Mouse (Mus musculus) MEL (cell line): ENCODE data around the gene Pard3. TPM values are rescaled to one million over a fixed set of nuclear protein-coding genes. Genes with fewer than 3 reads are reported as not detected.

ENCODE experiments used
- DNase-seq: peaks from one replicate; pipeline ENCODE4 v3.0.0; 2011; ENCODE audit warnings: low read depth, low spot score
- H3K27ac ChIP-seq: 2 replicates; pipeline ENCODE4 v1.5.1; 2012; ENCODE audit warnings: low read depth, mild to moderate bottlenecking, control low read depth, low read length, moderate library complexity; ENCODE audit not compliant: control insufficient read depth
- H3K27me3 ChIP-seq, 2 experiments: fragments of 150-350 bp in 1 of 2; sonication (generic) in 1 of 2; 2 replicates each; pipeline ENCODE4 v1.6.1; 2012; ENCODE audit warnings: low read length in 2 of 2, mild to moderate bottlenecking in 2 of 2, improper control_type of control experiment in 1 of 2, moderate library complexity in 1 of 2; ENCODE audit not compliant: insufficient read depth in 2 of 2, control insufficient read depth in 1 of 2
- H3K36me3 ChIP-seq, 2 experiments: 2 replicates each; pipeline ENCODE4 v1.6.1; 2012 to 2014; ENCODE audit warnings: low read length in 2 of 2, improper control_type of control experiment in 1 of 2, inconsistent platforms in 1 of 2, mild to moderate bottlenecking in 1 of 2; ENCODE audit not compliant: insufficient read depth in 2 of 2, control insufficient read depth in 1 of 2
- H3K4me1 ChIP-seq, 2 experiments: fragments of 150-350 bp in 1 of 2; sonication (generic) in 1 of 2; 2 replicates each; pipeline ENCODE4 v1.6.1; 2012; ENCODE audit warnings: low read length in 2 of 2, improper control_type of control experiment in 1 of 2, mild to moderate bottlenecking in 1 of 2; ENCODE audit not compliant: insufficient read depth in 2 of 2, control insufficient read depth in 1 of 2
- H3K4me3 ChIP-seq, 2 experiments: fragments of 150-350 bp in 1 of 2; sonication (generic) in 1 of 2; 2 replicates each; pipeline ENCODE4 v1.5.1; 2012; ENCODE audit warnings: low read depth in 2 of 2, low read length in 2 of 2, mild to moderate bottlenecking in 2 of 2, moderate library complexity in 2 of 2, control low read depth in 1 of 2, improper control_type of control experiment in 1 of 2; ENCODE audit not compliant: control insufficient read depth in 1 of 2, insufficient read depth in 1 of 2
- H3K79me2 ChIP-seq: 2 replicates; pipeline ENCODE4 v1.6.1; 2012; ENCODE audit warnings: mild to moderate bottlenecking, low read length, moderate library complexity; ENCODE audit not compliant: control insufficient read depth, poor library complexity, insufficient read depth
- H3K9ac ChIP-seq: 2 replicates; pipeline ENCODE4 v1.6.1; 2012; ENCODE audit warnings: low read depth, mild to moderate bottlenecking, control low read depth, low read length, moderate library complexity; ENCODE audit not compliant: control insufficient read depth, poor library complexity, severe bottlenecking
- H3K9me3 ChIP-seq: fragments of 150-350 bp; sonication (generic); replicated peaks from 2 replicates; pipeline ENCODE4 v1.6.1; 2012; ENCODE audit warnings: mild to moderate bottlenecking, low read length, improper control_type of control experiment, moderate library complexity; ENCODE audit not compliant: insufficient read depth
- CHD1 ChIP-seq: IDR thresholded peaks from 2 replicates; pipeline ENCODE4 v1.6.1; 2012; ENCODE audit warnings: low read depth, mild to moderate bottlenecking, inconsistent platforms, low read length, improper control_type of control experiment
- CTCF ChIP-seq, 3 experiments: IDR thresholded peaks in 2 of 3; conservative IDR thresholded peaks in 1 of 3; 2 replicates each; pipeline ENCODE4 v1.5.1; 2011 to 2012; ENCODE audit warnings: low read length in 3 of 3, low read depth in 2 of 3, mild to moderate bottlenecking in 2 of 3, improper control_type of control experiment in 1 of 3, inconsistent platforms in 1 of 3, mixed read lengths in 1 of 3, moderate library complexity in 1 of 3; ENCODE audit not compliant: control insufficient read depth in 1 of 3, insufficient read depth in 1 of 3, poor library complexity in 1 of 3, severe bottlenecking in 1 of 3
- E2F4 ChIP-seq: IDR thresholded peaks from 2 replicates; pipeline ENCODE4 v1.6.1; 2011; ENCODE audit warnings: low read depth, low read length, improper control_type of control experiment, borderline replicate concordance
- ELF1 ChIP-seq: IDR thresholded peaks from 2 replicates; pipeline ENCODE4 v1.6.1; 2014; ENCODE audit warnings: low read depth, mild to moderate bottlenecking, inconsistent platforms, low read length, improper control_type of control experiment, moderate library complexity
- HCFC1 ChIP-seq: IDR thresholded peaks from 2 replicates; pipeline ENCODE4 v1.6.1; 2012; ENCODE audit warnings: low read depth, mild to moderate bottlenecking, inconsistent platforms, low read length, improper control_type of control experiment, moderate library complexity
- KAT2A ChIP-seq: conservative IDR thresholded peaks from 2 replicates; pipeline ENCODE4 v1.6.1; 2012; ENCODE audit warnings: low read depth, low read length, improper control_type of control experiment, inconsistent platforms
- MAX ChIP-seq: IDR thresholded peaks from 2 replicates; pipeline ENCODE4 v1.6.1; 2011; ENCODE audit warnings: low read length, improper control_type of control experiment
- MEF2A ChIP-seq: IDR thresholded peaks from 2 replicates; pipeline ENCODE4 v1.6.1; 2014; ENCODE audit warnings: low read depth, mild to moderate bottlenecking, inconsistent platforms, low read length, improper control_type of control experiment; ENCODE audit not compliant: poor library complexity, insufficient replicate concordance, severe bottlenecking; ENCODE audit errors: extremely low read depth
- MYC ChIP-seq: IDR thresholded peaks from 2 replicates; pipeline ENCODE4 v1.6.1; 2011; ENCODE audit warnings: low read depth, mild to moderate bottlenecking, low read length, improper control_type of control experiment, moderate library complexity
- NELFE ChIP-seq: IDR thresholded peaks from 2 replicates; pipeline ENCODE4 v1.6.1; 2011; ENCODE audit warnings: low read depth, low read length, improper control_type of control experiment
- POLR2A ChIP-seq, 2 experiments: IDR thresholded peaks; 2 replicates each; pipeline ENCODE4 v1.6.1; 2011 to 2012; ENCODE audit warnings: low read length in 2 of 2, mild to moderate bottlenecking in 2 of 2, control low read depth in 1 of 2, improper control_type of control experiment in 1 of 2, low read depth in 1 of 2, moderate library complexity in 1 of 2; ENCODE audit not compliant: control insufficient read depth in 1 of 2, insufficient read depth in 1 of 2, poor library complexity in 1 of 2
- POLR2AphosphoS2 ChIP-seq: IDR thresholded peaks from 2 replicates; pipeline ENCODE4 v1.6.1; 2011; ENCODE audit warnings: low read length, improper control_type of control experiment
- RCOR1 ChIP-seq: IDR thresholded peaks from 2 replicates; pipeline ENCODE4 v1.6.1; 2012; ENCODE audit warnings: low read depth, mild to moderate bottlenecking, inconsistent platforms, low read length, improper control_type of control experiment
- SMC3 ChIP-seq: IDR thresholded peaks from 2 replicates; pipeline ENCODE4 v1.6.1; 2011; ENCODE audit warnings: low read depth, low read length, improper control_type of control experiment
- TAL1 ChIP-seq: IDR thresholded peaks from 2 replicates; pipeline ENCODE4 v1.6.1; 2012; ENCODE audit warnings: mild to moderate bottlenecking, inconsistent platforms, low read length, moderate library complexity, mixed read lengths
- TBP ChIP-seq: IDR thresholded peaks from 2 replicates; pipeline ENCODE4 v1.8.0; 2011; ENCODE audit warnings: low read depth, low read length, improper control_type of control experiment
- TCF12 ChIP-seq: IDR thresholded peaks from 2 replicates; pipeline ENCODE4 v1.6.1; 2014; ENCODE audit warnings: low read depth, mild to moderate bottlenecking, inconsistent platforms, low read length, improper control_type of control experiment, moderate library complexity
- UBTF ChIP-seq: IDR thresholded peaks from 2 replicates; pipeline ENCODE4 v1.6.1; 2012; ENCODE audit warnings: low read depth, mild to moderate bottlenecking, inconsistent platforms, low read length, improper control_type of control experiment, moderate library complexity, borderline replicate concordance; ENCODE audit not compliant: insufficient read depth
- USF1 ChIP-seq: IDR thresholded peaks from 2 replicates; pipeline ENCODE4 v1.6.1; 2014; ENCODE audit warnings: low read depth, mild to moderate bottlenecking, inconsistent platforms, low read length, improper control_type of control experiment, moderate library complexity
- USF2 ChIP-seq, 2 experiments: IDR thresholded peaks; 2 replicates each; pipeline ENCODE4 v1.6.1; 2011 to 2012; ENCODE audit warnings: improper control_type of control experiment in 2 of 2, low read length in 2 of 2, borderline replicate concordance in 1 of 2, inconsistent platforms in 1 of 2, low read depth in 1 of 2, mild to moderate bottlenecking in 1 of 2; ENCODE audit not compliant: insufficient read depth in 1 of 2
- ZKSCAN1 ChIP-seq: IDR thresholded peaks from 2 replicates; pipeline ENCODE4 v1.6.1; 2012; ENCODE audit warnings: low read depth, mild to moderate bottlenecking, inconsistent platforms, low read length, improper control_type of control experiment, moderate library complexity
- ZNF384 ChIP-seq: IDR thresholded peaks from 2 replicates; pipeline ENCODE4 v1.6.1; 2012; ENCODE audit warnings: low read depth, mild to moderate bottlenecking, inconsistent platforms, low read length, improper control_type of control experiment
- polyA plus RNA-seq, 2 experiments: library from polyadenylated mRNA; stranded (reverse) in 1 of 2; unstranded in 1 of 2; fragments of >175 nt in 1 of 2; fragments of >200 nt in 1 of 2; gene quantifications; 2 replicates each; pipeline versions ENCODE4 v1.2.1 to v1.2.4; 2012; ENCODE audit warnings: low replicate concordance in 2 of 2, low read depth in 1 of 2; ENCODE audit not compliant: insufficient read length in 2 of 2, insufficient read depth in 1 of 2, missing spikeins in 1 of 2
- total RNA-seq: library from RNA; depleted of rRNA; stranded (reverse); fragments of 300-350 nt; gene quantifications from 2 replicates; pipeline ENCODE4 v1.2.3, GENCODE M21; 2012

Gene Pard3
- total and polyA plus RNA-seq, 3 experiments: not detected

DNA sequence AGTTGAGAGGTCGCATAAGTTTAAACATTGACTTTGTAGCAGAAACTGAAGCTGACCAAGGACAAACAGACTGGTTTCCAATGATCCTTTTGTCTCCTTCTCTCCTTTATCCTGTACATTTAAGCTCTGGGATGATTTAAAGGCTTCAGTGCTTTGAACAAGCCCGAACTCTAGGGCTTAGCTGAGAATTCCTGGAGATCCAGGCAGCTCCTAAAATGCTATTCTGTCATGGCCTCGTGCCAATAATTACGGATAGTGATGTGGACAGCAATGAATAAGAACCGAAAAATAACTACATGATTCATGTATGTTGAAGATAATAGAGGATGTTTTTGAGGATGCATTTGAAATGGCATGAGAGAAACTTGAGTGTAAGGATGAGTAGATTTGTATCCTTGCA lies 421.9 kb downstream of the Pard3 start:
- no peak overlapping the region for H3K9ac ChIP-seq
- H3K79me2 ChIP-seq: no peaks in the 10 kb centered on the region
- no peak overlapping the region for H3K4me3 ChIP-seq
- no peaks in the 10 kb centered on the region for H3K36me3 ChIP-seq
- no peaks in the 10 kb centered on the region for H3K4me1 ChIP-seq
- H3K27ac ChIP-seq: no peak overlapping the region
- DNase-seq: no peak
- no peaks in the 10 kb centered on the region for H3K9me3 ChIP-seq
- TF ChIP-seq TCF12 (no peak), SMC3 (no peak), MAX (no peak), NELFE (no peak)
- no peaks in the 10 kb centered on the region for H3K27me3 ChIP-seq

DNA sequence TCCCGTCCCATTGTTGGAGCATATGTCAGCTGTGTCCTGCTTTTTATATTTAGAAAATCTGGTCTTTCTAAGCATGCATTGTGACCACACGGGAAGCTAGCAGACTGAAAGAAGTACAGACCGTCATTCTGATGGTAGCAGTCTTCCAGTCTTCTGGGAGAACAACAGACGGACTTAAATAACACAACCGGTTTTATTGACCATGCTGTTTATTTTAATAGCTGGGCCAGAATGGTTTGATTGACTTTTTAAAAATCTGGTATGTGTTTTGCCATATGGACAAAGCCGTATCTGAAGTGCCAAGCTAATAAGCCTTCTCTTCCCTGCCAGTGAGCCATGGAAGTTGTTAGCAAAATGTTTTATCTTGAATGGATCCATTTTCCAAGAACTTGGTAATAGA lies 428.3 kb downstream of the Pard3 start:
- Histone ChIP-seq H3K4me1 (no peaks in the 10 kb centered on the region), H3K27ac (no peak overlapping the region), H3K9ac (no peak overlapping the region), H3K36me3 (no peaks in the 10 kb centered on the region), H3K27me3 (no peaks in the 10 kb centered on the region), H3K4me3 (no peak overlapping the region), H3K9me3 (no peaks in the 10 kb centered on the region), H3K79me2 (no peaks in the 10 kb centered on the region)
- no peak for DNase-seq
- TF ChIP-seq MYC: no peak
- no peak for TF ChIP-seq RCOR1
- TF ChIP-seq POLR2AphosphoS2: no peak
- no peak for TF ChIP-seq MEF2A
- no peak for TF ChIP-seq POLR2A (IDR thresholded peaks at IDR 0.05; ENCODE audit: control insufficient read depth in 1 of 2, insufficient read depth in 1 of 2, low read depth in 1 of 2, low read length in 2 of 2, poor library complexity in 1 of 2)
- TF ChIP-seq USF2 (IDR thresholded peaks at IDR 0.05; ENCODE audit: borderline replicate concordance in 1 of 2, insufficient read depth in 1 of 2, low read depth in 1 of 2, low read length in 2 of 2): no peak
- TF ChIP-seq TCF12: no peak
- TF ChIP-seq ELF1: no peak
- no peak for TF ChIP-seq CHD1
- TF ChIP-seq KAT2A: no peak
- TF ChIP-seq CTCF (IDR thresholded peaks at IDR 0.05 in 2 of 3, conservative IDR thresholded peaks at IDR 0.05 in 1 of 3; ENCODE audit: control insufficient read depth in 1 of 3, insufficient read depth in 1 of 3, low read depth in 2 of 3, low read length in 3 of 3, poor library complexity in 1 of 3, severe bottlenecking in 1 of 3): no peak
- no peak for TF ChIP-seq ZNF384
- no peak for TF ChIP-seq NELFE

DNA sequence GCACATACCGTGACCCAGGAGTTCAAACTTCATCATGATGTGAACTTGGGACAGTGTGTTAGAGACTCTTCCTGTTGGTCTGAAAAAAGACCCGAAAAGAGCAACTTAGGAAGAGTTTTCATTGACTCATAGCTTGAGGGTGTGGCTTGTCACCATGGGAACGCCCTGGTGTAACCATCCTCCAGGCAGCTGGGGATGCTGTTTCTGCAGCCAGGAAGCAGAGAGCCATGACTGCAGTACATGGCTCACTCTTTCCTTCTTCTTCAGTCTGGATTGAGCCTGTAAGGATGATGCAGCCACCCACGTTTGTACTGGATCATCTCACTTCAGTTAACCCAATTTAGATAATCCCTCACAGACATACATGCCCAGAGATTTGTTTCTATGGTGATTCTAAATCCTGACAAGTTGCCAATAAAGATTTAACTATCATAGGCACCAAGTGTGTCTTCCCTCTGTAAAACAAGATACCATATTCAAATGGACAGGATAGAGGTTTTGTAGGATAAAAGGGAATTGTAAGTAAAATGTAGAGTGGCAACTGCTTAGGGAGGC lies 431.6 kb downstream of the Pard3 start:
- Histone ChIP-seq H3K9ac (no peak overlapping the region), H3K79me2 (no peaks in the 10 kb centered on the region), H3K4me1 (no peaks in the 10 kb centered on the region), H3K36me3 (no peaks in the 10 kb centered on the region), H3K27me3 (no peaks in the 10 kb centered on the region), H3K9me3 (no peaks in the 10 kb centered on the region), H3K4me3 (no peak overlapping the region), H3K27ac (no peak overlapping the region)
- TF ChIP-seq TBP (no peak), E2F4 (no peak), POLR2AphosphoS2 (no peak), UBTF (no peak), USF2 (IDR thresholded peaks at IDR 0.05; ENCODE audit: borderline replicate concordance in 1 of 2, insufficient read depth in 1 of 2, low read depth in 1 of 2, low read length in 2 of 2) (no peak), ZKSCAN1 (no peak), HCFC1 (no peak), ELF1 (no peak), USF1 (no peak), TAL1 (no peak), KAT2A (no peak)
- no peak for DNase-seq
